Mouse (Mus musculus) embryonic facial prominence, embryonic 10.5 days (tissue): ENCODE results near the gene Cdhr5. TPM values are rescaled to one million over a fixed set of nuclear protein-coding genes. Genes with fewer than 3 reads are reported as not detected.

ENCODE experiments used
- DNase-seq: peaks from one replicate; pipeline ENCODE4 v3.0.0-alpha.2; 2017; ENCODE audit warnings: low spot score
- H3K27ac ChIP-seq: fragments of 300-500 bp; sonication (generic); replicated peaks from 2 replicates; pipeline ENCODE4 v1.5.1; 2016; ENCODE audit warnings: mild to moderate bottlenecking
- H3K27me3 ChIP-seq: fragments of 300-500 bp; sonication (generic); replicated peaks from 2 replicates; pipeline ENCODE4 v1.6.1; 2016; ENCODE audit warnings: low read depth, mild to moderate bottlenecking; ENCODE audit not compliant: poor library complexity, severe bottlenecking
- H3K36me3 ChIP-seq: fragments of 300-500 bp; sonication (generic); replicated peaks from 2 replicates; pipeline ENCODE4 v1.6.1; 2016; ENCODE audit warnings: mild to moderate bottlenecking, moderate library complexity
- H3K4me1 ChIP-seq: fragments of 300-500 bp; sonication (generic); 2 replicates; pipeline ENCODE4 v1.6.1; 2016
- H3K4me3 ChIP-seq: fragments of 300-500 bp; sonication (generic); 2 replicates; pipeline ENCODE4 v1.5.1; 2016; ENCODE audit warnings: mild to moderate bottlenecking, moderate library complexity
- H3K9me3 ChIP-seq: fragments of 300-500 bp; sonication (generic); 2 replicates; pipeline ENCODE4 v1.6.1; 2016; ENCODE audit warnings: mild to moderate bottlenecking
- WGBS: fragments of 180-500 bp; shearing (Covaris S2); methylation state at CpG from one replicate; pipeline ENCODE4 v1.1.7; 2016; 5-methylcytosine and 5-hydroxymethylcytosine counted together
- polyA plus RNA-seq: library from polyadenylated mRNA; unstranded; fragments of >200 nt; fragmentation: Nextera tagmentation; extraction: Ambion mirVana; gene quantifications from 2 replicates; pipeline ENCODE4 v1.2.1, GENCODE M21; 2016

Cdhr5 gene
- polyA plus RNA-seq = 0.10 and 0.17 TPM in 2 replicates

DNA sequence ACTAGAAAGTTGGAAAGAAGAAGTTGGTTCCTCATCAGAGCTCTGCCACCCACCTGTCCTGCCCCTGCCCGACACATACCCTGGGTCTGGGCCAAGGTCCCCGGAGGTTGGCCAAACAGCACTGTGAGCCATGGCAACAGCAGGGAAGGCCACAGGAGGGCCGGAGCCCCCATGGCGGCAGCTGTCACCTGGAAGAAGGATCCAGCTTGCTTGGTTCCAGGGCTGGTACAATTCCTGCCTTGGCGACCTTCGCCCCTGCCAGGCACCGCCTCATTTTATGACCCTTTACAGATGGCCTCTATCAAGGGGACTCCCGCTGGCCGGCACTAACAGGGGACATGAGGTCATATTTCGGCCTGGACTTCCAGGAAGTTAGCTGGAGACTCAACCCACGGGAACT lies at the start of gene Cdhr5:
Gene Cdhr5, minus strand, starts transcription at position 241 of the 400 bp plus-strand sequence.
- peak within 1 kb of the TSS; percentile 7; the same call in 1 of the 2 replicates for H3K27ac ChIP-seq
- 60% methylated on average over 11 of the region's 11 CpGs for WGBS
- no peak within 1 kb of the TSS for H3K4me3 ChIP-seq
- H3K36me3 ChIP-seq = no peaks in the 10 kb centered on the region
- DNase-seq = no peak
- peaks cover 48% of the 10 kb centered on the region for H3K4me1 ChIP-seq
- peaks cover 41% of the 10 kb centered on the region for H3K27me3 ChIP-seq
- H3K9me3 ChIP-seq = no peaks in the 10 kb centered on the region

GRCm38 (mm10) chr7:141324686-141325085 lies 48.1 kb upstream of the Cdhr5 start:
- WGBS = 96% methylated on average over 1 of the region's 1 CpGs
- H3K4me3 ChIP-seq = no peak overlapping the region
- no peak for DNase-seq
- no peaks in the 10 kb centered on the region for H3K9me3 ChIP-seq
- no peaks in the 10 kb centered on the region for H3K27me3 ChIP-seq
- H3K27ac ChIP-seq = no peak overlapping the region
- peaks cover 54% of the 10 kb centered on the region for H3K36me3 ChIP-seq
- H3K4me1 ChIP-seq = peaks cover 33% of the 10 kb centered on the region

GRCm38 (mm10) chr7:141319446-141319845 lies 42.9 kb upstream of the Cdhr5 start:
- no peak for DNase-seq
- 82% methylated on average over 2 of the region's 2 CpGs for WGBS
- H3K27ac ChIP-seq = no peak overlapping the region
- no peaks in the 10 kb centered on the region for H3K27me3 ChIP-seq
- H3K4me1 ChIP-seq = no peaks in the 10 kb centered on the region
- no peak overlapping the region for H3K4me3 ChIP-seq
- no peaks in the 10 kb centered on the region for H3K9me3 ChIP-seq
- H3K36me3 ChIP-seq = peaks cover 100% of the 10 kb centered on the region

GRCm38 (mm10) chr7:141317619-141318132 lies 41.1 kb upstream of the Cdhr5 start:
- Histone ChIP-seq H3K36me3 (peaks cover 100% of the 10 kb centered on the region), H3K27me3 (no peaks in the 10 kb centered on the region), H3K4me1 (no peaks in the 10 kb centered on the region), H3K4me3 (no peak overlapping the region), H3K9me3 (no peaks in the 10 kb centered on the region), H3K27ac (no peak overlapping the region)
- 87% methylated on average over 1 of the region's 1 CpGs for WGBS
- DNase-seq = no peak

GRCm38 (mm10) chr7:141315974-141316373 lies 39.4 kb upstream of the Cdhr5 start:
- no peak overlapping the region for H3K4me3 ChIP-seq
- H3K27me3 ChIP-seq = no peaks in the 10 kb centered on the region
- DNase-seq = no peak
- no peak overlapping the region for H3K27ac ChIP-seq
- peaks cover 100% of the 10 kb centered on the region for H3K36me3 ChIP-seq
- WGBS = 78% methylated on average over 5 of the region's 5 CpGs
- H3K9me3 ChIP-seq = no peaks in the 10 kb centered on the region
- no peaks in the 10 kb centered on the region for H3K4me1 ChIP-seq

GRCm38 (mm10) chr7:141315076-141315475 lies 38.5 kb upstream of the Cdhr5 start:
- H3K9me3 ChIP-seq = no peaks in the 10 kb centered on the region
- H3K4me1 ChIP-seq = no peaks in the 10 kb centered on the region
- no peak overlapping the region for H3K27ac ChIP-seq
- H3K27me3 ChIP-seq = no peaks in the 10 kb centered on the region
- 91% methylated on average over 8 of the region's 8 CpGs for WGBS
- DNase-seq = no peak
- no peak overlapping the region for H3K4me3 ChIP-seq
- H3K36me3 ChIP-seq = peaks cover 100% of the 10 kb centered on the region

- Histone ChIP-seq H3K4me3 (no peak overlapping the region), H3K36me3 (peaks cover 100% of the 10 kb centered on the region), H3K9me3 (no peaks in the 10 kb centered on the region), H3K4me1 (no peaks in the 10 kb centered on the region), H3K27me3 (no peaks in the 10 kb centered on the region), H3K27ac (no peak overlapping the region)
- WGBS = 94% methylated on average over 2 of the region's 2 CpGs
- no peak for DNase-seq
These were observed 37.8 kb upstream of the Cdhr5 start for GRCm38 (mm10) chr7:141314416-141314815.

DNA sequence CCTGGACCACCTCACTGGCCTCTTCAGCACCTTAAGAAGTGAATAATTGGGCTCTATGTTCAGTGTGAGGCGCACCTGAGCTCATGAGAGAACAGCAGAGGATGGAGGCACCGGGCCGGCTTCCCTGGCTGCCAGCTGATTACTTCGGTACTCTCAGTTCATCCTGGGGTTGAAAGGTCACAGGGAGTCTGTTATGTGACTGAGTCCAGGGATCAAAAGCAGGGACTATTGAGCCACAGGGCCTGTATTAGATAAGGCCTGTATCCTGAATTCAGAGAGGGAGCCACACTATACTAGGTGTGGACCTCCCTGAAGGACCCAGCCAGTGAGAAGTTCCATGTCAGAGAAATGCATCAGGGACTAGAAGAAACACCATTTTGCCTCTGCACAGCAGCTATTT lies 28.0 kb upstream of the Cdhr5 start:
- Histone ChIP-seq H3K27ac (no peak overlapping the region), H3K9me3 (no peaks in the 10 kb centered on the region), H3K36me3 (peaks cover 100% of the 10 kb centered on the region), H3K27me3 (no peaks in the 10 kb centered on the region), H3K4me1 (no peaks in the 10 kb centered on the region), H3K4me3 (no peak overlapping the region)
- 91% methylated on average over 4 of the region's 4 CpGs for WGBS
- DNase-seq = no peak

GRCm38 (mm10) chr7:141302702-141303268 lies 26.2 kb upstream of the Cdhr5 start:
- H3K36me3 ChIP-seq = peaks cover 98% of the 10 kb centered on the region
- H3K4me3 ChIP-seq = no peak overlapping the region
- no peak overlapping the region for H3K27ac ChIP-seq
- no peak for DNase-seq
- H3K27me3 ChIP-seq = no peaks in the 10 kb centered on the region
- WGBS = 81% methylated on average over 1 of the region's 1 CpGs
- no peaks in the 10 kb centered on the region for H3K4me1 ChIP-seq
- no peaks in the 10 kb centered on the region for H3K9me3 ChIP-seq

DNA sequence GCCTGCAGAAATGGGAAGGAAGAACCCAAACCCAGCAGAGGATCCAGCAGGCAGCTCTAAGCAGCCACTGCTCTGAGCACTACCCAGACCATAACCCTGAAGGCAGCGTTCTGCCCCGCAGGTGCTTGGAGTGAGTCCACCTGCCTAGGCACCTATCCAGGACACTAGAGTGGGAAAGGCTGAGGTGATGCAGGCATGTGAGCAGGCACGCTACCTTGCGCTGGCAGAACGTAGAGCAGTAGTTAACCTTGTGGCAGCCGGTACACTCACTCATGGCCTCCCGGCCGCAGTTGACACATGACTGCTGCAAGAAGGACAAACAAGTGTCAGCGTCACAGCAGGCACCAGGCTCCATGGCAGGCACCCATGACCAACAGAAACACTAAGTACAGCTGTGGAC lies 24.8 kb upstream of the Cdhr5 start:
- WGBS = 94% methylated on average over 9 of the region's 9 CpGs
- no peaks in the 10 kb centered on the region for H3K9me3 ChIP-seq

GRCm38 (mm10) chr7:141299175-141299574 lies 22.6 kb upstream of the Cdhr5 start:
- WGBS = 92% methylated on average over 8 of the region's 8 CpGs
- DNase-seq = no peak
- Histone ChIP-seq H3K4me3 (no peak overlapping the region), H3K27me3 (peaks cover 25% of the 10 kb centered on the region), H3K36me3 (peaks cover 84% of the 10 kb centered on the region), H3K27ac (no peak overlapping the region), H3K4me1 (peaks cover 7% of the 10 kb centered on the region), H3K9me3 (no peaks in the 10 kb centered on the region)

More for the DNA sequence above, 24.8 kb upstream of the Cdhr5 start:
- H3K27me3 ChIP-seq = peaks cover 3% of the 10 kb centered on the region
- H3K4me3 ChIP-seq = no peak overlapping the region
- H3K4me1 ChIP-seq = no peaks in the 10 kb centered on the region
- no peak for DNase-seq
- H3K27ac ChIP-seq = no peak overlapping the region
- H3K36me3 ChIP-seq = peaks cover 98% of the 10 kb centered on the region

- Histone ChIP-seq H3K36me3 (peaks cover 73% of the 10 kb centered on the region), H3K4me3 (no peak overlapping the region), H3K27me3 (peaks cover 36% of the 10 kb centered on the region), H3K27ac (no peak overlapping the region), H3K9me3 (no peaks in the 10 kb centered on the region), H3K4me1 (peaks cover 18% of the 10 kb centered on the region)
- 91% methylated on average over 3 of the region's 3 CpGs for WGBS
- DNase-seq = no peak
These were observed 21.5 kb upstream of the Cdhr5 start for GRCm38 (mm10) chr7:141297926-141298650.

GRCm38 (mm10) chr7:141294479-141294878 lies 17.9 kb upstream of the Cdhr5 start:
- WGBS = 5% methylated on average over 22 of the region's 22 CpGs
- Histone ChIP-seq H3K4me3 (peak overlapping the region; percentile 70), H3K27me3 (peaks cover 72% of the 10 kb centered on the region), H3K9me3 (no peaks in the 10 kb centered on the region), H3K4me1 (peaks cover 36% of the 10 kb centered on the region), H3K27ac (no peak overlapping the region), H3K36me3 (peaks cover 37% of the 10 kb centered on the region)
- no peak for DNase-seq
